Mouse (Mus musculus): ENCODE results near the gene Tmprss11a.

Gene Tmprss11a

DNA sequence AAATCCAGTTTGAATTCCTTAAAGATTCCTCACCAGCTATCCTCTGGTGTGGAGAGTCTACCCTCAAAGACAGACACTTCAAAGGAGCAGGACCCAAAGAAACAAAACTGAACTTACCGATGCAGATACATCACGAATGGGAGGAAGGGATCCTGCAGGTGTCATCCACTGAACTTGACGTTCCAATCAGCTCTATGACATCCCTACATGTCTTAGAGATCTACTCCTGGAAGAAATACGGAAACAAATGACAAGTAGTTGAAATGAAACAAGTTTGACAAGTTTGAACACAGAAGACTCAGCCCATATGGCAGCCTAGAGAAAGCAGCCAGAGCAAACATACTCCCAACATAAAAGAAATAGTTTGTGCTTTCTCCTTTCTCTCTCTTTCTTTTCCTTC is at the start of gene Tmprss11a:
Tmprss11a (minus strand) TSS at position 101 of the 400 bp plus-strand sequence.
- in situ Hi-C loops (cut with MboI, MseI) = no loop called here

DNA sequence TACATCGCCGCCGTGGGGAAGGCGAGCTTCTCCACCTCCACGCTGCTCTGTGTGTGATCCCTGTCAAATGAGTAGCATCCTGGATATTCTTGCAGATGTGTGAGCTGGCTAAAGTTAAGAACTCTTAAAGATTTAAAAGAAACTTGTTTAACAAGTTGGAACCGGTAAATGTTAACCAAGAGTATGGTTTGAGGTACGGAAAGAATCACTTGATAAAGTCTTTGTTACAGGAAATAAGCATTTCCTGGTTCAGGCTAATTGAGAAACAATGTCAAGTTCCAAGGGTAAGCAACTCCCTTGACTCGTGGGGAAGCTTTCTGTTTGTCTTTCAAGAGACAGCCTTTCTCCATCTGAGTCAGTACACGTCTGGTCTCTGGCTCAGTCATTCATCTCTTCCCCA is 49.7 kb upstream of the Tmprss11a start, which contains the start of gene Tmprss11g:
Tmprss11g (minus strand) TSS at position 101 of the 400 bp plus-strand sequence.
- in situ Hi-C loops (cut with MboI, MseI) = no loop called here

DNA sequence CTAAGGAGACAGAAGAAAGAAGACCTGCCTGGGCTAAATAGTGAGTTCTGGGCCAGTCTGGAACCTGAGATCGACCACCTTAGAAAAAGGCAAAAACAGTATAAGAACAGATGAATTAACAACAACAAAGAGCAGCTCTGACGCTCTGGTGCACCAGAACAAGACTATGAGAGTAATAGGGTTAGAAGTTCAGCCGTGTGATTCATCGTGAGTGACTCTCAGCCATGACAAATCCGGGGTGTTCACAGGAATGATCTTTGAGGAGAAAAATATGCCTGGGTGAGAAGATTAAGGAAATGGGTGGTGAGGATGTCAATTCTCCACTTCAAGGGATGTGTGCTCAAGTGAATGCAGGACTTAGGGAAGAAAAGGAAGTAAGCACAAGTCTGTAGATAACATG is 42.7 kb upstream of the Tmprss11a start:
- in situ Hi-C loops (cut with MboI, MseI) = no loop called here

DNA sequence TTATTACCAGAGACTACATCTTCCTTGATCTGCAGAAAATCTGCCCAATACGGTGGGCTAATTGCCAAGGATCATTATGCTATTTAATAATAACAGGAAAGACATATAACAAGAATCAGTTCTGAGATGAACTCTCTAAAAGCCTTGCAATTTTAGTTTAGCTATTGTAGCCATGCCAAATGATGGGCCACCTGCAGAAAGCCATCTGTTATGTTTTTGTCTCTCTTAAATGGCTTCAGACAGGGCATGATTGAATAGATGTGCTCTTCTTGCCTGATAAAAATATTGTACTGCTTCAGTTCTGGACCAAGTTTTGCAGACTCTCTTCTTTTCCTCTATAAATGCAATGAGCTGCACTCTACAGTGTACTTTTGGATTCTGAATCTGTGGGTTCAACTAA is 24.7 kb upstream of the Tmprss11a start:
- in situ Hi-C loops (cut with MboI, MseI) = no loop called here

DNA sequence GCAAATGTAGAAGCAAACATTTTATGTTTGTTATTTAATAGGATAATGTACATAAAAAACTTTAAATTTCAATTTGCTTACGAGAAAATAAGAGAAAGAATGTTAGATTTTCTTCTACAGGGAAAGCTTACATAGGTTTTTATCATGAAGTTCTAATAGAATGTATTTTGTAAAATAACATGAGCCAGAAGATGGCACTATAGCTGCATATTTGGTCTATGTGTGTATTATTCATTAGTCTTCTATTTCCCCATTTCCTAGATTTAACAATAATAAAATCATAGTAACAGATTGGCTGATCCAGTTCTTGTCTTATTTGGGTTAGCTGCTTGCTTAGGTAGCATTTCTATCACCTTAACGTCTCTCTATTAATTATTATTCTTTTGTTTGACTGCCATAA is 13.8 kb upstream of the Tmprss11a start:
- in situ Hi-C loops (cut with MboI, MseI) = no loop called here

DNA sequence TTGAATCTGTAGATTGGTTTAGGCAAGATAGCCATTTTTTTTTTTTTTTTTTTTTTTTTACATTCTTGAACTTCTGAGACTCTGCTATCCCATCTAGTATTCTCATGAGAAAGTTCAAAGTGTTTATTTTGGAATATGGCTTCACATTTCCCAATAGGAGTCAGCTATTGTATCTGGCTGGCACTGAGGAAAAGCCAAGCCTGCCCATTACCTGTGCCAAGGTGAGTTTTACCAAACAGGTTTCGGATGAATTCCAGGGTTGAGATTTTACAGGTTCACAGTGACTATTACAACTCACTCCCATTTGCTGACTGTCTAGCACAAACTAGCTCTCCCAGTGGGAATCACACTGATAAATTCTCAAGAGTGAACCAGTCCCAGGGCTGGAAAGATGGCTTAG is 13.2 kb upstream of the Tmprss11a start:
- in situ Hi-C loops (cut with MboI, MseI) = no loop called here

DNA sequence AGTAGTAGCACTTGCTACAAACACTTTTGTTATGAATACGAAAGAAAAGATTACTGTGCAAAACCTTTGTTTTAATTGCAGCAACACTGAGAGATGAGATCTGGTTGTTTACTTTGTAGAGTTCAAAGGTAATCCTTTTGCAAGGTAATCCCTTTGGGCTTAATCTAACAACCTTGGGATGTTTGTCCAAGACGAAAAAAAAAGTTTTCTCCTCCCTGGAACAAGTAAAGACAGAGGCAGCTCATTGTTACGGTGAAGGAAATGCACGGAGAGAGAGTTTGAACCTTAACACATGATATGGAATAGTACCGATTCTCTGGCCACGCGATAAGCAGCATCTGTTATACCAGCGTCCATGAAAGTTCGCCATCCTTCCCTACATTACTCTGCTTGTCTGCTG is 5.1 kb upstream of the Tmprss11a start:
- in situ Hi-C loops (cut with MboI, MseI) = no loop called here

DNA sequence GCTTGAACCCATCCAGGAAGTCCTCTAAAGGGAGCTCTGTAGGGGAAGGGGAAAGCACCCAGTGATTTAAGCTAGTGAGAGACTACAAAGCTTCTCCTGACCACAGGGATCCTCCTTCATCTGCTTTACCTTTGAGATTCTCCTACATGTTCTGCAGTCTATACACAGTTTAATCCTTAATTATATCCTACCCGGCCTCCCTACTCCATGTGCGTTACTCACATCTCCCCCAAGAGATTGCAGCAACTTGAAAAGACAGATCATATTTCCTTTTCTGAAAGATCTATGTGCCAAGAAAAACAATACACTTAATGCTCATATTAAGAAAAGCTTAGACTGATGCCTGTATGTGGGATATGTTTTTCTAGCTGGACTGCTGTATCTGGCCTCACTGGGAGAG is 29.5 kb downstream of the Tmprss11a start:
- in situ Hi-C loops (cut with MboI, MseI) = loop anchor here (10.0 kb wide), 1 partner anchor 1195 kb away; no protein-coding TSS in a partner anchor

DNA sequence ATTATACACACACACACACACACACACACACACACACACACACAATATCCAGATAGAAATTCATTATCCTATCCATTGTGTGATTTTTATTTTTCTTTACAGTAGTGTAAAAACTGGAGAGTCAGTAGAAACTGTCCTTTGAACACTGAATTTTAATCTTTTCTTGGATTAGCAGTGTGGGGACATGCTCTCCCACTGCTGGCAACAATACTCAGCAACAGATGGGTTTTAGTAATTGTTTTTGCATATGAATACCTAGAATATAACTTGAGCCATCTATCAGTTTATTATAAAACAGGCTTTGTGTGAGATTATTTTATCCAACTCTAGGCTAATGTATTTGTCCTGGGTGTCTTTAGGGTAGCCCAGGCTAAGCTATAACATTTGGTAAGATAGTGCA is 30.2 kb downstream of the Tmprss11a start:
- in situ Hi-C loops (cut with MboI, MseI) = loop anchor here (10.0 kb wide), 1 partner anchor 1194 kb away; no protein-coding TSS in a partner anchor

DNA sequence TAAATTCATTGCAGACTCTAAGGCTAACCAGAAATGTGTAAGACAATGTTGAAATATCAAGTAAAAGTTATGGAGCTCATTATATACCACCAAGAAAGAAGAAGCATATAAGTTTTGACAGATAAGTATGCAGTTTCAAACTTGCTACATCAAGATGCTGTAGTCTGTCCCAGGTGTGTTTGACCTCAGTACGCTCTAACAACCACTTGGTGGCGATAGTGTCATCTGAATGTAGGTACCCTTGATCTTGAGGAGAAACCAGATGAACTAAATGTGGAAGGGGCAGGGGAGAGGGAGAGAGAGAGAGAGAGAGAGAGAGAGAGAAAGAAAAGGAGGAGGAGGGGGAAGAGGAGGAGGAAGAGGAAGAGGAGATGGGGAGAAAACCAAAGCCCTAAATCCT is 36.1 kb downstream of the Tmprss11a start:
- in situ Hi-C loops (cut with MboI, MseI) = loop anchor here (10.0 kb wide), 1 partner anchor 1188 kb away; no protein-coding TSS in a partner anchor

DNA sequence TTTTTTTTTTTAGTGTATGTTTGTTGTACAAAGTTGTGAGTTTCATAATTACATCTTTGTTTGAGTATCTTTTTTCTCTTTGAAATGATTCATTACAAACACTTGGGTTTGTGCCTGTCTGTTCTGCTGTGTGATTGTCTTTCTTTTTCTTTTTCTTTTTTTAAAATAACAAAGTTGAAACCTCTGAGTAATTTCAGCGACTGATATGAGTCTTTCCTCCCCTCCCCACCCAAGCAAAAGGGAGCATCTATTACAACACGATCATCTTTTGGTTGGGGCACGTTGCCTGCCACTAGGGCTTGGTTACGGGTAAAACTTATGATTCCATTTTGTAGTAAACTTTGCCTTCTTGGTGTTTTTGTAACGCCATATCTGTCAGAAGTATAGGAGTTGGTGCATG is 37.7 kb downstream of the Tmprss11a start:
- in situ Hi-C loops (cut with MboI, MseI) = loop anchor here (10.0 kb wide), 1 partner anchor 1186 kb away; no protein-coding TSS in a partner anchor

DNA sequence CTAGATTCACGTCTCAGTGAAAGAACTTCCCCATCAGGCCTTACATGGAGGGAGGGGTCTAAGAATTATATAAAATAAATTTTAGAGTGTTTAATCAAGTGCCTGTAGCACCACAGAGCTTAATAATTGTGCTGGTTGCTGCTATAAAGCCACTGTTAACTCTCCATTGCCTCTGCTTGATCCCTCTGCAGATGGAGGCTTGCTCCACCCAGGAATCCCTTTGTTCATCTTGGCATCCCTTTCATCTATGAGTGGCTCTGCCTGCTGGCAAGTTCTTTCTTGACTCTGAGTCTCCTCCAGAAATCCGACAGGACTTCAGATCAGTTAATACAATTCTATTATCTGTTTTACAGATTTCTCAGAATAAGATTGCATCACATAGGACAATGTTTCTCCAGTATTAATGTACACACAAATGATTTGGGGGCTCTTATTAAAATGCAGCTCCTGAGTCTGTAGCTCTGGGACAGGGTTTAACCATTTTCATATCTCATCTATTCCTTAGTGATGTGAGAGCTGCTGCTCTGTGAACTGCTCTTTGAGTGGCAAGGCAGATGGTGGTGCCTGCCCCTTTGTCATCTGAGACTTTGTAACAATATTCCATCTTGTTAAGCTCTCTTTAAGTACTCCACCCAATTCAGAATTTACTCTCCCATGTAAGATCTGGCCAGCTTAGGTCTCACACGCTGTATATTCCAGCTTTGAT is 47.3 kb downstream of the Tmprss11a start:
- in situ Hi-C loops (cut with MboI, MseI) = no loop called here

DNA sequence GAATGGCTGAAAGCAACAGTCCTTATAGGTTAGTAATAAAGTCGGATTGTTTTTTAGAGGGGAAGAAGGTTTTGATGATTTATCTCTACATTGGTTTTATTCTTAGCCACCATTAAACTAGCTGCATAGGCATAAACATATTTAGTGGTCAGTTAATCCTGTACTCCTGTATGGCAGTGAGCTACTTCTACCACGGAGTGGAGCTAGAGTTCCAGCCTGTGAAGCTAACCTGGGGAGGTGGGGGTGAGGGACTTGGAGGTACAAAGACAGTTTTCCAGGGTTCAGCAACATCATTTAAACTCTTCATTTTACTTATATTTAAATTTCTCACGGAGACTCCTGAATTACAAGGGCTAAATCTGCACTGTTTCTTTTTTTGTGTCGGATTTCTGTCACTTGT is 49.3 kb downstream of the Tmprss11a start:
- in situ Hi-C loops (cut with MboI, MseI) = no loop called here

DNA sequence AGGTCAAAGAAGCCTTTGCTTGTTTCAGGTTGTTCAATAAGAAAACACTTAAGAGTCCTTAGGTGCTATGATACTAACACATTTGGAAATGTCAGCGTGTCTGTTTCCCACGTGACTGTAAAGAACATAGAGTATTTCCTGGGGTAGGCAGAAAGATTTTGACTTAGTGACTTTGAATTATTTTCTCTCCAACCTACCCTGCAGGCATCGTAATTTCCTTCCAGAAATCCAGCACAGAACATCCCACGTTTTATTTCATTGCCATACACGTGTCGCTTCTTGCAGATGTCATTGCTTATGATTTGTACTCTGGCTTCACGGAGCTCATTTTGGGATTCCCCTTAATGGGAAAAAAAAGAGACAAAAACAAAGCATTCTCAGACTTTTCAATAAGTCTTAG is 54.5 kb downstream of the Tmprss11a start:
- in situ Hi-C loops (cut with MboI, MseI) = no loop called here

DNA sequence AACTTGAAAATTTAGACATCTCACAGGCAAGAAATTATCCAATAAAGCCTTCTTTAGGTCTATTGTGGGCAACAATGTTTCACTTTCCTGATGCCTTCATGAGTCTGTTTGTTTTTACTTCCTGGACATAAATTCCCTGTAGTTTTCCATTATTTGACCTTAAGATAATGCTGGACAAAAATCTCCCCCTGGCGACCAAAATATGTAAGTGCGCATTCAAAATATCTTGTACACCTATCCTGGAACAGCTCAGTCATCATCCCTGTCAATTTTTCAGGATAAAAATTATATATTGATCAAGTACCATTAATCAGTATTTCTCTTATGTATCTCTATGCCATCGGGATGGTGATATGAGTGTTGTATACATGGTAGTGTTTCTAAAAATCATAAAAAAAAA is 58.0 kb downstream of the Tmprss11a start:
- in situ Hi-C loops (cut with MboI, MseI) = no loop called here

DNA sequence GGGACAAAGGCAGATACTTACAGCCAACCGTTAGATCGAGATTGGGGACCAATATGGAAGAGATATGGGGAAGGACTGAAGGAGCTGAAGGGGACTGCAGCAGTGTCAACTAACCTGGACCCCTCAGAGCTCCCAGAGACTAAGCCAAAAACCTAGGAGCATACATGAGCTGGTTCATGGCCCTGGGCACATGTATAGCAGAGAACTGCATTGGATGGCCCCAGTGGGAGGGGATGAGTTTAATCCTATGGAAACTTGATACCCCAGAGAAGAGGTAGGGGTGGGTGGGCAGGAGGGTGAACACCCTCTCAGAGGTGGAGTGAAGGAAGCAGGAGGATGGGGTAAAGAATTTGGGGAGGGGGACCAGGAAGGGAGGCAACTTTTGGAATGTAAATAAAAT is 60.8 kb downstream of the Tmprss11a start:
- in situ Hi-C loops (cut with MboI, MseI) = loop anchor here (5.0 kb wide), 1 partner anchor 211 kb away; the partner anchor contains the start of gene Gnrhr

DNA sequence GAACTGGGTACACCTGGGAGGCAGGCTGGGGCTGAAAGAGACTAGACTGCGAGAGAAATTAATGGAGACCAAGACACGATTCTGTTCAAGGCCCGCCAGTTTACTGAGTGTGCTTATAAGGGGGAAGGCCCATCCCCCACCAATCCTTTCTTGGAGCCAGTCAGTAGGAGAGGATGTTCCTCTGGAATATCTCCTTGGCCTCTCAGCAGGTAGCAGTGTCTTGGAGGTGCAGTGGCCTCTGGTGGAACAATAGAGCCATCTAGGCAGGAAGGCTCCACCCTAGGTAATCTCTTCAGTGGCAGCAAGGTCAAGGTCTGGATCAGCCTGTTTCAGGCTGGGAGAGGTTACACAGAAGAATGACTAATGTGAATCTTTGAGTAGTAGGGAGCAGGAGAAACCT is 61.6 kb downstream of the Tmprss11a start:
- in situ Hi-C loops (cut with MboI, MseI) = loop anchor here (5.0 kb wide), 1 partner anchor 210 kb away; the partner anchor contains the start of gene Gnrhr

DNA sequence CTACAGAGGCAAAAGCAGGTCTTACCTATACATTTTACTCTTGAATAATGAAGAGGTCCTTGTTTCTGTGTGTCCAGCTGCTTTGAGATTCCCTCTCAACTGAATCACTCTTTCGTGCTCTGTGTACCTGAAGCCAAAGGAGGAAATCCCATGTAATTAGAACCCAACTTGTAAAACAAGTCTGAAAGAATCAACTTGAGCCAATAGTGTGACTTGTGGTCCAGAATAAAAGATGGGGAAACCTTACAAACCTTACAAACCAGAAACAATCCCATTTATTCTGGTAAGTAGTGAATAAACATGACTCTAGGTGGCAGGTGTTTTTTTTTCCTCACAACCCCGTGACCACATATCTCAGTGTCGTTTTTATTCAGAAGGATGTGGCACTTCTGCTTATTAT is 95.5 kb downstream of the Tmprss11a start, which contains the start of gene Tmprss11d:
Tmprss11d (minus strand) TSS at position 101 of the 400 bp plus-strand sequence.
- in situ Hi-C loops (cut with MboI, MseI) = no loop called here

Data from T-helper 1 cell (primary cell).